Mouse (Mus musculus) embryonic facial prominence, embryonic 15.5 days (tissue): ENCODE measurements at regions not wholly inside any gene's neighbourhood (a gene's known extent, or its start where the extent isn't known, plus 50 kb on each side); places are given as distances from the start of the nearest gene placed in this dataset.
A peak's percentile ranks its signal among the peaks of the same experiment; 100 is the strongest.

Source experiments
- ATAC-seq: fragments of 200-750 bp; cut with Nextera tagmentation; 2 replicates; pipeline ENCODE4 v1.8.0; 2017; ENCODE audit warnings: low read depth, moderate TSS enrichment; ENCODE audit not compliant: insufficient number of reproducible peaks, low FRiP score, low TSS enrichment
- H3K27ac ChIP-seq: fragments of 300-500 bp; sonication (generic); replicated peaks from 2 replicates; pipeline ENCODE4 v1.5.1; 2015; ENCODE audit warnings: mild to moderate bottlenecking, inconsistent platforms
- H3K27me3 ChIP-seq: fragments of 300-500 bp; sonication (generic); 2 replicates; pipeline ENCODE4 v1.6.1; 2015; ENCODE audit warnings: inconsistent platforms
- H3K36me3 ChIP-seq: fragments of 300-500 bp; sonication (generic); 2 replicates; pipeline ENCODE4 v1.6.1; 2015; ENCODE audit warnings: mild to moderate bottlenecking, inconsistent platforms
- H3K4me1 ChIP-seq: fragments of 300-500 bp; sonication (generic); 2 replicates; pipeline ENCODE4 v1.6.1; 2015; ENCODE audit warnings: inconsistent platforms
- H3K4me2 ChIP-seq: fragments of 300-500 bp; sonication (generic); replicated peaks from 2 replicates; pipeline ENCODE4 v1.6.1; 2015; ENCODE audit warnings: mild to moderate bottlenecking, inconsistent platforms
- H3K4me3 ChIP-seq: fragments of 300-500 bp; sonication (generic); replicated peaks from 2 replicates; pipeline ENCODE4 v1.5.1; 2015; ENCODE audit warnings: mild to moderate bottlenecking, inconsistent platforms
- H3K9ac ChIP-seq: fragments of 300-500 bp; sonication (generic); 2 replicates; pipeline ENCODE4 v1.6.1; 2015; ENCODE audit warnings: inconsistent platforms
- H3K9me3 ChIP-seq: fragments of 300-500 bp; sonication (generic); replicated peaks from 2 replicates; pipeline ENCODE4 v1.6.1; 2016; ENCODE audit warnings: inconsistent platforms
- WGBS: fragments of 180-500 bp; shearing (Covaris S2); methylation state at CpG from one replicate; pipeline ENCODE4 v1.1.7; 2015; 5-methylcytosine and 5-hydroxymethylcytosine counted together

GRCm38 (mm10) chr15:67289749-67290148, 789.0 kb upstream of the Lrrc6 start:
- no peaks in the 10 kb centered on the region for H3K4me1 ChIP-seq
- no peak overlapping the region for H3K9ac ChIP-seq
- H3K27me3 ChIP-seq = no peaks in the 10 kb centered on the region
- H3K36me3 ChIP-seq = no peaks in the 10 kb centered on the region
- no peak overlapping the region for H3K4me3 ChIP-seq
- ATAC-seq = no peak
- no peaks in the 10 kb centered on the region for H3K9me3 ChIP-seq
- no peak overlapping the region for H3K4me2 ChIP-seq
- WGBS = 53% methylated on average over 4 of the region's 4 CpGs
- H3K27ac ChIP-seq = no peak overlapping the region

- Histone ChIP-seq H3K4me2 (no peak overlapping the region), H3K27ac (no peak overlapping the region), H3K27me3 (no peaks in the 10 kb centered on the region), H3K4me1 (no peaks in the 10 kb centered on the region), H3K4me3 (no peak overlapping the region), H3K9ac (no peak overlapping the region), H3K36me3 (no peaks in the 10 kb centered on the region), H3K9me3 (no peaks in the 10 kb centered on the region)
- WGBS = 65% methylated on average over 4 of the region's 4 CpGs
- ATAC-seq = no peak
Measured at GRCm38 (mm10) chr15:67284941-67285340, 784.2 kb upstream of the Lrrc6 start.

- Histone ChIP-seq H3K36me3 (no peaks in the 10 kb centered on the region), H3K4me1 (no peaks in the 10 kb centered on the region), H3K4me3 (no peak overlapping the region), H3K9ac (no peak overlapping the region), H3K4me2 (no peak overlapping the region), H3K9me3 (no peaks in the 10 kb centered on the region), H3K27ac (no peak overlapping the region), H3K27me3 (no peaks in the 10 kb centered on the region)
- no peak for ATAC-seq
- WGBS = 82% methylated on average over 3 of the region's 3 CpGs
Measured at GRCm38 (mm10) chr15:67283275-67283972, 782.7 kb upstream of the Lrrc6 start.

- WGBS = 74% methylated on average over 1 of the region's 1 CpGs
- H3K9ac ChIP-seq = no peak overlapping the region
- no peaks in the 10 kb centered on the region for H3K4me1 ChIP-seq
- no peak for ATAC-seq
- no peak overlapping the region for H3K4me2 ChIP-seq
- H3K27me3 ChIP-seq = no peaks in the 10 kb centered on the region
- no peak overlapping the region for H3K27ac ChIP-seq
- H3K4me3 ChIP-seq = no peak overlapping the region
- H3K36me3 ChIP-seq = no peaks in the 10 kb centered on the region
- no peaks in the 10 kb centered on the region for H3K9me3 ChIP-seq
Measured at GRCm38 (mm10) chr15:67278869-67279268, 778.2 kb upstream of the Lrrc6 start.

- no peak for ATAC-seq
Measured at GRCm38 (mm10) chr15:67275058-67275457, 774.3 kb upstream of the Lrrc6 start.

GRCm38 (mm10) chr15:67272397-67272796, 771.7 kb upstream of the Lrrc6 start:
- Histone ChIP-seq H3K4me2 (no peak overlapping the region), H3K9ac (no peak overlapping the region), H3K4me3 (no peak overlapping the region), H3K9me3 (no peaks in the 10 kb centered on the region), H3K27ac (no peak overlapping the region), H3K36me3 (no peaks in the 10 kb centered on the region), H3K27me3 (no peaks in the 10 kb centered on the region), H3K4me1 (no peaks in the 10 kb centered on the region)
- WGBS = 83% methylated on average over 2 of the region's 2 CpGs
- ATAC-seq = no peak

More at GRCm38 (mm10) chr15:67275058-67275457, 774.3 kb upstream of the Lrrc6 start:
- no peak overlapping the region for H3K4me2 ChIP-seq
- no peak overlapping the region for H3K27ac ChIP-seq
- no peaks in the 10 kb centered on the region for H3K4me1 ChIP-seq
- H3K27me3 ChIP-seq = no peaks in the 10 kb centered on the region
- no peaks in the 10 kb centered on the region for H3K36me3 ChIP-seq
- H3K9ac ChIP-seq = no peak overlapping the region
- no peak overlapping the region for H3K4me3 ChIP-seq
- no peaks in the 10 kb centered on the region for H3K9me3 ChIP-seq

GRCm38 (mm10) chr15:67263723-67264122, 763.0 kb upstream of the Lrrc6 start:
- no peak overlapping the region for H3K4me2 ChIP-seq
- 0 out of 2 replicates have a peak overlapping the region, but pooled peaks have one; percentile 34 for H3K27ac ChIP-seq
- no peak for ATAC-seq
- peaks cover 7% of the 10 kb centered on the region; the same call in 1 of the 2 replicates for H3K4me1 ChIP-seq
- no peaks in the 10 kb centered on the region for H3K27me3 ChIP-seq
- no peak overlapping the region for H3K9ac ChIP-seq
- H3K4me3 ChIP-seq = no peak overlapping the region
- no peaks in the 10 kb centered on the region for H3K9me3 ChIP-seq
- WGBS = 26% methylated on average over 6 of the region's 6 CpGs
- no peaks in the 10 kb centered on the region for H3K36me3 ChIP-seq

GRCm38 (mm10) chr15:67263313-67263712, 762.6 kb upstream of the Lrrc6 start:
- WGBS = 55% methylated on average over 2 of the region's 2 CpGs
- ATAC-seq = no peak
- Histone ChIP-seq H3K4me3 (no peak overlapping the region), H3K4me2 (no peak overlapping the region), H3K27me3 (no peaks in the 10 kb centered on the region), H3K9ac (no peak overlapping the region), H3K4me1 (peaks cover 7% of the 10 kb centered on the region; the same call in 1 of the 2 replicates), H3K27ac (no peak overlapping the region), H3K36me3 (no peaks in the 10 kb centered on the region), H3K9me3 (no peaks in the 10 kb centered on the region)

GRCm38 (mm10) chr15:67262269-67262668, 761.6 kb upstream of the Lrrc6 start:
- Histone ChIP-seq H3K9me3 (no peaks in the 10 kb centered on the region), H3K4me3 (no peak overlapping the region), H3K4me2 (no peak overlapping the region), H3K9ac (no peak overlapping the region), H3K36me3 (no peaks in the 10 kb centered on the region), H3K27ac (no peak overlapping the region), H3K27me3 (no peaks in the 10 kb centered on the region), H3K4me1 (peaks cover 7% of the 10 kb centered on the region; the same call in 1 of the 2 replicates)
- no peak for ATAC-seq
- 91% methylated on average over 2 of the region's 2 CpGs for WGBS

- 70% methylated on average over 3 of the region's 3 CpGs for WGBS
- H3K4me2 ChIP-seq = no peak overlapping the region
- H3K4me3 ChIP-seq = no peak overlapping the region
- no peak for ATAC-seq
- no peaks in the 10 kb centered on the region for H3K36me3 ChIP-seq
- peaks cover 7% of the 10 kb centered on the region; the same call in 1 of the 2 replicates for H3K4me1 ChIP-seq
- H3K27ac ChIP-seq = no peak overlapping the region
- no peaks in the 10 kb centered on the region for H3K9me3 ChIP-seq
- H3K27me3 ChIP-seq = no peaks in the 10 kb centered on the region
- no peak overlapping the region for H3K9ac ChIP-seq
Measured at GRCm38 (mm10) chr15:67260666-67261065, 760.0 kb upstream of the Lrrc6 start.

GRCm38 (mm10) chr15:67249147-67249546, 748.4 kb upstream of the Lrrc6 start:
- ATAC-seq = no peak
- H3K27me3 ChIP-seq = no peaks in the 10 kb centered on the region
- H3K4me2 ChIP-seq = no peak overlapping the region
- 30% methylated on average over 4 of the region's 4 CpGs for WGBS
- H3K4me3 ChIP-seq = no peak overlapping the region
- no peak overlapping the region for H3K9ac ChIP-seq
- no peaks in the 10 kb centered on the region for H3K4me1 ChIP-seq
- no peaks in the 10 kb centered on the region for H3K9me3 ChIP-seq
- no peaks in the 10 kb centered on the region for H3K36me3 ChIP-seq
- H3K27ac ChIP-seq = no peak overlapping the region

GRCm38 (mm10) chr15:67248471-67248870, 747.8 kb upstream of the Lrrc6 start:
- Histone ChIP-seq H3K27me3 (no peaks in the 10 kb centered on the region), H3K4me1 (no peaks in the 10 kb centered on the region), H3K9me3 (no peaks in the 10 kb centered on the region), H3K27ac (no peak overlapping the region), H3K36me3 (no peaks in the 10 kb centered on the region), H3K4me2 (no peak overlapping the region), H3K4me3 (no peak overlapping the region), H3K9ac (no peak overlapping the region)
- no peak for ATAC-seq
